Mouse (Mus musculus) brain, embryonic 14.5 days (tissue): ENCODE measurements around the gene Galr3.

Experiments
- CTCF ChIP-seq: fragments of 200-500 bp; IDR thresholded peaks from 2 replicates; pipeline ENCODE4 v1.5.1; 2012; ENCODE audit warnings: inconsistent platforms, mild to moderate bottlenecking, moderate library complexity, borderline replicate concordance; ENCODE audit not compliant: insufficient read depth, insufficient read length; ENCODE audit errors: extremely low read depth
- POLR2A ChIP-seq: fragments of 200-500 bp; IDR thresholded peaks from 2 replicates; pipeline ENCODE4 v1.6.1; 2012; ENCODE audit warnings: mild to moderate bottlenecking, inconsistent platforms, borderline replicate concordance; ENCODE audit not compliant: poor library complexity, insufficient read depth, insufficient read length, severe bottlenecking; ENCODE audit errors: extremely low read depth

DNA sequence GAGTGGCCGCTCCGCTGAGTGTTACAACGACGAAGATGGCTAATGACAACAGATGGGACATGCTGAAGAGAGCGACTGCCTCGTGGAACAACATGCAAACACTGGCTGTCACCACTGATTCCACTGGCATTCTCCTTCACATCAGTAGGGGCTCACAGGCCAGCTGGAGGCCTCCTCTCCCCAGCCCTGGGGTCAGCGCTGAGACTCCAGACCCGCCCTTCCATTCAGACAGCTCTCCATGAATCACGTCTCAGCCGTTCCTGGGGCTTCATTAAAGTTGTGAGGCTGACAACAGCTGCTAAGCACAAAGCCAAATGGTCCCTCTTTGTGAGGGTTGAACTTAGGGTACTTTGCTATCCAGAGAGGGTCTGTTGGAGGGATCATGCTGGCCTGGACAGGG, 30.1 kb upstream of the Galr3 start:
- TF ChIP-seq POLR2A (no peak), CTCF (no peak)
